Mouse (Mus musculus) lung, postnatal 0 days (tissue): ENCODE measurements at regions not wholly inside any gene's neighbourhood (a gene's known extent, or its start where the extent isn't known, plus 50 kb on each side); places are given as distances from the start of the nearest gene placed in this dataset.

ENCODE experiments used
- CTCF ChIP-seq: IDR thresholded peaks from 2 replicates; pipeline ENCODE4 v1.5.1; 2016; ENCODE audit warnings: antibody characterized with exemption, mild to moderate bottlenecking
- EP300 ChIP-seq: IDR thresholded peaks from 2 replicates; pipeline ENCODE4 v1.6.1; 2016; ENCODE audit warnings: antibody characterized with exemption, mild to moderate bottlenecking, control low read depth

- TF ChIP-seq CTCF (no peak), EP300 (no peak)
Observed at GRCm38 (mm10) chr11:38297693-38298092, 1061.9 kb upstream of the Tenm2 start.
